Mouse (Mus musculus) olfactory bulb, adult 2 months (tissue): ENCODE data around the gene Pou2f2.

ENCODE experiments used
- CTCF ChIP-seq: fragments of 200-500 bp; IDR thresholded peaks from 2 replicates; pipeline ENCODE4 v1.5.1; 2012; ENCODE audit warnings: low read depth, mild to moderate bottlenecking, low read length, moderate library complexity; ENCODE audit not compliant: insufficient read depth
- POLR2A ChIP-seq: fragments of 200-500 bp; IDR thresholded peaks from 2 replicates; pipeline ENCODE4 v1.6.1; 2012; ENCODE audit warnings: mild to moderate bottlenecking, low read depth, low read length, moderate library complexity; ENCODE audit not compliant: insufficient read depth

DNA sequence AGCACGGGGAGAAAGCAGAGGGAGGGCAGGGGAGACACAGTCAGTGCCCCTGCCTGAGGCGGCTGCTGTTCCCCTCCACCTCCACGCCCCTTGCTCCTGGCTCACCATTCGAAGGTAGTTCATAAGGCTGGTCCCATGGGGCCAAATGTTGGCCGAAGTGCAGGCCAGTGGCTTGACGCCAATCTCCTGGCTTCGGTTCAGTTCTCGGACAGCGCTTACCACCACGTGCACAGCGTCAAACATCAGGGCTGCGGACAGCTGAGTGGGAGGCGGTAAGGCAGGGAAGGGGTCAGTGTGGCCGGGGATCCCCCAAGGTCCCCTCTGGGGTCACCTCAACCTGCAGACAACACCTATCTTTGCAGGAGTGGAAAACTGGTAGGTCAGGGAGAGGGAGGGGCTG is 120.7 kb downstream of the Pou2f2 start:
- TF ChIP-seq CTCF: no peak
- no peak for TF ChIP-seq POLR2A
